Mouse (Mus musculus): Measurements from ENCODE around the gene Zfp607b.

Zfp607b gene

GRCm38 (mm10) chr7:27688815-27689612, at the start of gene Zfp607b:
Zfp607b (plus strand) TSS chr7:27689340.
- peak; percentile 99 for DNase-seq (ENCODE audit: low read depth, low spot score)

- DNase-seq (ENCODE audit: low read depth, low spot score): no peak
Measured at GRCm38 (mm10) chr7:27644471-27644870, 44.7 kb upstream of the Zfp607b start.

DNA sequence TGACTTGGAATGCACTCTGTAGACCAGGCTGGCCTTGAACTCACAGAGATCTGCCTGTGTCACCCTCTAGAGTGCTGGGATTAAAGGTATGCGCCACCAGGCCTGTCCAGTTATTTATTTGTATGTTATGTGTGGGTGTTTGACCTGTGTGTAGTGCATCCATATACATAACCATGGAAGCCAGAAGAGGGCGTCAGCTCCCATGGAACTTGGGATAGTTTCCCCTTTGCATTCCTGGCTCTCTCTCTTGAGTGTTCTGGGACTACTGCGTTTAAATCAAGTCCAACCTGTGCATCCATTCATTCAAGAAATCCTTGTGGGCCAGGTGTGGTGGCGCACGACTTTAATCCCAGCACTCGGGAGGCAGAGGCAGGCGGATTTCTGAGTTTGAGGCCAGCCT, 42.6 kb upstream of the Zfp607b start:
- DNase-seq (ENCODE audit: low read depth, low spot score): no peak

DNA sequence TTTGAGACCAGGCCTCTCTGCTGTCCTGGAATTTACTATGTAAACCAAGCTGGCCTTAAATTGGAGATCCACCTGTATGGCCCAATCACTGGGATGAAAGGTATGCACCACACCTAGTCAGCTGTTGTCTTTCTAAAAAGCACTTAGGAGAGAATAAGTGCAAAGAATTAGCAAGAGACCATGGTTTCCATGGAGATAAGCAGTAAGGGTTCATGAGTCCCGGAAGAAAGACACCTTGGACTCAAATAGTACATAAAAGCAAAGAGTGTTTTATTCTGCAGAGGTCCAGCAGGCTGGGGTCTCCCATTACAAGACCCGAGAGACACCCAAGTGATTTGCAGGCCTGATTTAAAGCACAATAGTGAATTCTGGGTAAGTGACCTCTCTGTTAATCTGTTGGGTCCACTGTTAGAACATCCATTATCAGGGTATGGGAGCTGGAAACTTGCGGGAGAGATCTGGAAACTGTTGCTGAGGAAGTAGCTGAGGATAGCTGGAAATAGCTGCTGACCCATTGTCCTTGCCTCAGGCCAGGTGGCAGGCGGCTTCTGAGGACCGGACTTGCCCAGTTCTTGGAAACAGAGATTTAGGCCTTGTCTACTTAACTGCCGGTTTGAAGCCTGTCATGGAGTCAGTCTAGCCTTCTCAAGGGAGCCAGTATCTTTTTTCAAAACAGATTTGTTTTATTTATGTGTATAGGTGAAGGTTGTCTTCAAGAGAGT, 41.7 kb upstream of the Zfp607b start:
- DNase-seq (ENCODE audit: low read depth, low spot score): no peak

DNA sequence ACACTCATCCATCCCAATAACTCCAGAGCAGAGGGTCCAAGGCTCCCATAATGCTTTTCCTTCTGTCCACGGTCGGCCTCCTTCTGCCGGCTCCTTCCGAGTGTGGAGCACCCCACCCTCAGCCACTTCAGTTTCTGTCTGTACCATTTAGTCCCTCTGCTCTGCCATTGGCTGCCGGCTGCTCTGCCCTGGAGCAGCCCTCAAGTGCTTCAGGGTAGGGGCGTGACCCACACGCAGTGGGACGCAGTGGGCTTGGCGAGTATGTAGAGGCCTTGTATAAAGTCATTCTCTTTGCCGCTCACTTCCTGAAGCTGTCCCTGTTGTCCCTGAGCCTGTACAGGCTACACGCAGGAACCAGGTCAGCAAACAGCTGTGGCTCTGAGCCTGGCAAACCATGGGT, 39.4 kb upstream of the Zfp607b start:
- no peak for DNase-seq (ENCODE audit: low read depth, low spot score)

GRCm38 (mm10) chr7:27650949-27651348, 38.2 kb upstream of the Zfp607b start:
- DNase-seq (ENCODE audit: low read depth, low spot score): peak; percentile 79

- peak; percentile 55 for DNase-seq (ENCODE audit: low read depth, low spot score)
Measured at GRCm38 (mm10) chr7:27653681-27654437, 35.3 kb upstream of the Zfp607b start, which contains the start of gene Ttc9b. Ttc9b (plus strand) TSS chr7:27653915.

DNA sequence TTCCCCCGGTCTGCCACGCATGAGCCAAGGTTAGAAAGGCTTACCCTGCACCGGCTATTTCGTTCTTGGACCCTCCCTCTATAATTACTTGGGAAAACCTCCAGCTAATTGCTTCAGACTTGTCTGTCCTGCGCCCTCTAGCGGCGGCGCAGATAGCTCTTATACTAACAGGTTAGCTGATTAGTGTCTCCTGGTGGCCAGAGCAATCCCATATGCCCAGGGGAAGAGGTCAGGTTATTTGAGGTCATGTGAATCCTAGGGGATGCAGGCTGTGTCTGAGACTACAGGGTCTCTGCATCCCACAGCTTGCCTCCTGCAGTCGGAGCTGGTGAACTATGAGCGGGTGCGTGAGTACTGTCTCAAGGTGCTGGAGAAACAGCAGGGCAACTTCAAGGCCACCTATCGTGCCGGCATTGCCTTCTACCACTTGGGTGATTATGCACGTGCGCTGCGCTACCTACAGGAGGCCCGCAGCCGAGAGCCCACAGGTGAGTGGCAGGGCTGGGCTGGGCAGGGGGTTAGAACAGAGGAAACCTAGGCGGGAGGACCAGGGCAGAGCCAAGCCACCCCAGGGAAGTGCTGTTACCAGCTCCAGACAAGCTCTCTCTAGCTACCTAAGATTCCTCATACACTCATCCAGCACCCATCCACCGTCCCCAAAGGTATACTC, 34.4 kb upstream of the Zfp607b start:
- peak; percentile 58 for DNase-seq (ENCODE audit: low read depth, low spot score)

DNA sequence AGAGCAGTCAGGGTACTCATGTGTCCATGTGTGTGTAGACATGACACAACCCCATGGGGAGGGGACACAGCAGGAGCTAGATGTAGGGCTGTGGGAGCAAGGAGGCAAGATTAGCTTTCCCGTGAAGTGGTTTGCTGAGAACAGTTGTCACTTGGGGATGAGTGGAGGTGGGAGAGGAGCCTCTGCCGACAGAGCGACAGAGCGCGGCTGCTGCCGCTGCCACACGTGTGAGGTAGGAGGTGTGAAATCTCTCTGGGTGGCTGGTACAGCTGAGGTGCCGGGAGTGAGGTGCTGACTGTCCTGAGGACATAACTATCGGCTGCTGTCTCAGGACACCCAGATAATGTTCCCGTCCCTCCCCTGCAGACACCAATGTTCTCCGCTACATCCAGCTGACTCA, 33.6 kb upstream of the Zfp607b start:
- peak; percentile 83 for DNase-seq (ENCODE audit: low read depth, low spot score)

- no peak for DNase-seq (ENCODE audit: low read depth, low spot score)
Measured at GRCm38 (mm10) chr7:27656600-27656999, 32.5 kb upstream of the Zfp607b start.

GRCm38 (mm10) chr7:27657824-27658395, 31.2 kb upstream of the Zfp607b start:
- no peak for DNase-seq (ENCODE audit: low read depth, low spot score)

- no peak for DNase-seq (ENCODE audit: low read depth, low spot score)
Measured at GRCm38 (mm10) chr7:27658712-27659663, 30.2 kb upstream of the Zfp607b start.

- no peak for DNase-seq (ENCODE audit: low read depth, low spot score)
Measured at GRCm38 (mm10) chr7:27662038-27662437, 27.1 kb upstream of the Zfp607b start.

- DNase-seq (ENCODE audit: low read depth, low spot score): no peak
Measured at GRCm38 (mm10) chr7:27673064-27673574, 16.0 kb upstream of the Zfp607b start.

DNA sequence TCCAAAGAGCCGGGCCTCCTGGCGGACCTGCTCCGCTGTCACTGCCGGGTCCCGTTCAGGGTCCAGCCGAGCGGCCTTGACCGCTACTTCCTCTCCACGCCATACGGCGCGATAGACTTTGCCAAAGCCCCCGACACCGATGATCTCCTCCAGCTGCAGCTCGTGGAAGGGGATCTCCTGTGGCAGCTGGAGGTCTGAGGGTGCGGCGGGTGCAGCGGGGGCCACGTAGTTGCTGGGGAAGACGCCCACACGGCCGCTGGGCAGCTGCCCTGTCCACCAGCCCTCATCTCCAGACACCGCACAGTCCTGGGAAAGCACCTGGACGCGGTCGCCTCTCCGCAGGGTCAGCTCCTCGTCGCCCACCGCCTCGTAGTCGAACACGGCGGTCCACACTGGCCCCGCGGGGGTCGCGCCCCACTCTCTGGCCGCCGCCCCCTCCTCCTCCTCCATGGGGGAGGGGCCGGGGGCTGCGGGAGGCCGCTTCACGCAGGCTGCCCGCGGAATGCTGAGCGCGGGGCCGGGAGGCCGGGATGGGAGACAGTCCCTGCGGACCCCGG, 15.5 kb upstream of the Zfp607b start:
- DNase-seq (ENCODE audit: low read depth, low spot score): no peak

DNA sequence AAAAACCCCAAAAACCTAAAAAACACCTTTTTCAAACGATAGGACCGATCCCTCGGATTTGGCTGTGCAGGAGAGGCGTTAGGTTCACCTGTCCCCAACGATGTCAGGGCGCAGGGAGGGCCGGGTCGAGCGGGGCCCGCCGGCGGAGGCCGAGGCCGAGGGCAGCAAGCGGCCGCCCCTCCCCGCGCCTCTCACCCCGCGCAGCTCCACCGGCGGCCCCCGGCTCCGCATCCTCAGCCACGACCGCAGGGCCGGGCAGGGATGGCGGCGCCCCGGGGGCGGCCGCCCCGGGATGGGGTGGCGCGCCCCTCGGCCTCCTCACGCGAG, 15.0 kb upstream of the Zfp607b start:
- DNase-seq (ENCODE audit: low read depth, low spot score): no peak

DNA sequence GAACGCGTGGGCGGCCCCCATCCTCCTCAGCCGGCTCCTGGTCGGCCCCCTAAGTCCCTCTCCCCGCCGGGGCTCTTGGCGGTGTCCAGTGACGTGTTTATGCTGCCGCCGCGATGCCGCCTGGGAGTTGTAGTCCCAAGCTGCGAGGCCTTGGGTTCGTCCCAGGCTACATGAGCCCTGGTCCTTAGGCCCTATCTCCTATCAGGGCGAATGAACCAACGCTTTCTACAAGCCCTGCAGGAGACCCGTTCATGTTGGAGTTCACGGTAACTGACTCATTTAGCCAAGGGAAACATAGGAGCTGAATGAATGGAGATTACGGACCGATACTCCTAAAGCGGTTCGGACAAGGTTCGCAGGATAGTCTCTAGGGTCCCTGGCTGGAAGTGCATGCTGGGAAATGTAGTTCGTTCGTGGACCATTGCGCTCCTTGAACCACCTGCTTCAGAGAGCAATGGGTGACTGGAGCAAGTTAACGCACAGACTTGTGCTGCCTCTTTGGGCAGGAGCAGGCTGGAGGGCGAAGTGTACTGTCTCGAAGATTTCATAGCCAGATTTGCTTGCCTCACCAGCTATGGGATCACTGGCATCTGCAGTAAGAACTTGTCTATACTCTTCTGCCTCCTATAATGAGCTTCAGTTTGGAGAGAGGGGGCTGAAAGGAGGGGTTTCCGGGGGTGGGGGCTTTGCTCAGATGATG, 14.5 kb upstream of the Zfp607b start, which contains the start of gene Map3k10:
TSS of gene Map3k10 (minus strand) at position 77 of the 700 bp plus-strand sequence.
- peak; percentile 96 for DNase-seq (ENCODE audit: low read depth, low spot score)

DNA sequence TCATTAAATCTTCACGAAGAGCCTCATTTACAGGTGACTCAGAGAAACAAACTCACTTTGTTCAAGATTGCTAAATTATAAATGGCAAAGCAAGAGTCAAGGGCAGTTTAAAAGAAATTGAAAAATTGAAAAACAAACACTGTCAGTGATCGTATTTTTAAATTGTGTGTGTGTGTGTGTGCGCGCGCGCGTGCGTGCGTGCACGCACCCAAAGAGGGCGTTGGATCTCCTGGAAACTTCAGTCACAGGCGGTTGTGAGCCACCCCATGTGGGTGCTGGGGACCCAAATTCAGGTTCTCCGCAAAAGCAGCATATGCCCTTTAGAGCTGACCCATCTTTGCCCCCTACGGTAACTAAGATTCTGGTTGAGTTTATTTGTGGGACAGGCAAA, 13.9 kb upstream of the Zfp607b start:
- no peak for DNase-seq (ENCODE audit: low read depth, low spot score)

- no peak for DNase-seq (ENCODE audit: low read depth, low spot score)
Measured at GRCm38 (mm10) chr7:27683218-27683617, 5.9 kb upstream of the Zfp607b start.
